Mouse (Mus musculus): ENCODE measurements around the gene Cfap69. TPM values are rescaled to one million over a fixed set of nuclear protein-coding genes. Genes with fewer than 3 reads are reported as not detected.

Cfap69 gene
- polyA plus RNA-seq, 1 experiment from 2014 or later = 5.5 TPM

DNA sequence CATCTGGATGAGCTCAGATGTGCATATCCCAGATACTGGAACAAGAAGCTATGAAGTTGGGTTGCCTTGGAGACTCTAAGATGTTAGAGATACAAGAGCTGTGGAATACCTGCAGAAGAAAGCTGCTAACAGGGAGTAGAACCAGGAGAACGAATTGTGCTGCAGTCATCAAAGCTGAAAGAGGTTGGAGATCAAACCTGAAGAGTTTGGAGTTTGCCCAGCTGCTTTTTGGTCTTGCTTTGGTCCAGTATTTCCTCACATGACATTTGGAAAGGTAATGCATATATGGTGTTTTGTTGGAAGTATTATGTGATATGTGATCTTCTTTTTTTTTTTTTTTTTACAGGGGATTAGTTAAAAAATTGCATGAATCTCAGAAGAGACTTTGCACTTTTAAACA, 127.9 kb downstream of the Cfap69 start:
- H3K4me1 ChIP-seq (replicated peaks) = no peaks in the 10 kb centered on the region
- H3K27me3 ChIP-seq (ENCODE audit: insufficient read depth, poor library complexity, severe bottlenecking) = no peaks in the 10 kb centered on the region
- no peak overlapping the region for H3K27ac ChIP-seq
- no peak overlapping the region for H3K4me3 ChIP-seq
- DNase-seq (ENCODE audit: low spot score) = no peak
- WGBS = 91% methylated on average over 1 of the region's 1 CpGs
- peaks cover 50% of the 10 kb centered on the region for H3K36me3 ChIP-seq
- H3K9me3 ChIP-seq = peaks cover 6% of the 10 kb centered on the region; the same call in 1 of the 2 replicates

DNA sequence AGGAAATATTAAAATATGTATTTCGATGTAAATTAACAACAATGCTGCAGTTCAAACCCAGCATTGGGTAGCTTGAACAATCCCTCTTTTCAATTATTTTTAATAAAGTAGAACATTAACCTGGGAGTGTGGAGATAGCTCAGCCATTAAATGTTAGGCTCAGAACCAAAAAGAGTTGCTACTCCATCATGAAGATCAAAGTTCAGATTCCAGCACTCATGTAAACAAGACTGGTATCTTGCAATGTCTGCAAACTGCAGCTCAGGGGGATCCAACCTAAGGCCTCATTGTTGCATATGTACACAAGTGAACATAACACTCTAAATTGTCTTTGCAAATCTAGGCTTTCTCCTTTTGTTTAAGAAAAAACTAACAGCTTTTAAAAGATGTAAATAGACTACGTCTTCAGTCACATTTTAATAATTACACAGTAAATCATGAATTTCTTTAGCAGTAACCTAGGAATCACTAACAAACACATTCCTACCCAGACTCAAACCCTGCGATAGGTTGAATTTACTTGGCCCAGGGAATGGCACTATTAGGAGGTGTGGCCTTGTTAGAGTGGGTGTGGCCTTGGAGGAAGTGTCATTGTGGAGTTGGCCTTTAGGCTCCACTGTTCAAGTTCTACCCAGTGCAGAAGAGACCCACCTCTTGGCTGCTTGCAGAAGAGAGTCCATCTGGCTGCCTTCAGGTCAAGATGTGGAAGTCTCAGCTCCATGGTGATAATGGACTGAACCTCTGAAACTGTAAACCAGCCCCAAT, 130.2 kb downstream of the Cfap69 start:
- 92% methylated on average over 3 of the region's 3 CpGs for WGBS
- peaks cover 27% of the 10 kb centered on the region for H3K36me3 ChIP-seq
- H3K27ac ChIP-seq = no peak overlapping the region
- H3K4me3 ChIP-seq = no peak overlapping the region
- DNase-seq (ENCODE audit: low spot score) = no peak
- peaks cover 6% of the 10 kb centered on the region; the same call in 1 of the 2 replicates for H3K9me3 ChIP-seq
- H3K27me3 ChIP-seq (ENCODE audit: insufficient read depth, poor library complexity, severe bottlenecking) = no peaks in the 10 kb centered on the region
- no peaks in the 10 kb centered on the region for H3K4me1 ChIP-seq (replicated peaks)

Other genes starting within 250 kb of the Cfap69 start
- 14.3 and 19.0 TPM in 2 replicates for gene Cdk14, start 243.9 kb downstream of the Cfap69 start, polyA plus RNA-seq (2016; fragmentation: Nextera tagmentation; extraction: Ambion mirVana)
- gene 1700015F17Rik, start 185.1 kb downstream of the Cfap69 start, polyA plus RNA-seq (2016; fragmentation: Nextera tagmentation; extraction: Ambion mirVana) = 0.30 TPM in 1 of 2 replicates, not detected in the other
- 27.9 and 36.3 TPM in 2 replicates for gene Cldn12, start 149.3 kb downstream of the Cfap69 start, polyA plus RNA-seq (2016; fragmentation: Nextera tagmentation; extraction: Ambion mirVana)
- 23.6 and 32.4 TPM in 2 replicates for gene Gtpbp10, start 104.7 kb downstream of the Cfap69 start, polyA plus RNA-seq (2016; fragmentation: Nextera tagmentation; extraction: Ambion mirVana)
- gene Gm8773, start 90.4 kb downstream of the Cfap69 start, polyA plus RNA-seq (2016; fragmentation: Nextera tagmentation; extraction: Ambion mirVana) = 3.6 and 4.0 TPM in 2 replicates
- 5.0 and 5.7 TPM in 2 replicates for gene Steap2, start 30.3 kb upstream of the Cfap69 start, polyA plus RNA-seq (2016; fragmentation: Nextera tagmentation; extraction: Ambion mirVana)
- gene Steap1, start 85.1 kb upstream of the Cfap69 start, polyA plus RNA-seq (2016; fragmentation: Nextera tagmentation; extraction: Ambion mirVana) = 5.1 and 7.3 TPM in 2 replicates